Mouse (Mus musculus): Measurements from ENCODE around the gene Hmgb1.
A peak's percentile ranks its signal among the peaks of the same experiment; 100 is the strongest.

The Hmgb1 gene

DNA sequence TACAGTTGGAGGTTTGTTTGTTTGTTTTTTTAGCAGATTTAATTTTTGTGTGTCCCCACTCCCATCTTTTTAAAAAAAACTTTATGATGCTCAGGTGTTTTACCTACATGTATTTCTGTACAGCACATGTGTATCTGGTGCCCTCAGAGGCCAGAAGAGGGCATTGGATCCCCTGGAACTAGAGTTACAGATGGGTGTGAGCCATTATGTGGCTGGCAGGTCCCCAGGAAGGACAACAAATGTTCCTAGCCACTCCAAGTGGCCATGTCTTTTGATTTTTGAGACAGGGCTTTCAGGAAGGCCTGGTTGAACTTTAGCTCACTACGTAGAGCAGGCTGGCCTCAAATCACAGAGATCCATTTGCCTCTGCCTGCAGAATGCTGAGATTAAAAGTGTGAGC lies 121.5 kb downstream of the Hmgb1 start:
- no peak for DNase-seq (ENCODE audit: low spot score)

DNA sequence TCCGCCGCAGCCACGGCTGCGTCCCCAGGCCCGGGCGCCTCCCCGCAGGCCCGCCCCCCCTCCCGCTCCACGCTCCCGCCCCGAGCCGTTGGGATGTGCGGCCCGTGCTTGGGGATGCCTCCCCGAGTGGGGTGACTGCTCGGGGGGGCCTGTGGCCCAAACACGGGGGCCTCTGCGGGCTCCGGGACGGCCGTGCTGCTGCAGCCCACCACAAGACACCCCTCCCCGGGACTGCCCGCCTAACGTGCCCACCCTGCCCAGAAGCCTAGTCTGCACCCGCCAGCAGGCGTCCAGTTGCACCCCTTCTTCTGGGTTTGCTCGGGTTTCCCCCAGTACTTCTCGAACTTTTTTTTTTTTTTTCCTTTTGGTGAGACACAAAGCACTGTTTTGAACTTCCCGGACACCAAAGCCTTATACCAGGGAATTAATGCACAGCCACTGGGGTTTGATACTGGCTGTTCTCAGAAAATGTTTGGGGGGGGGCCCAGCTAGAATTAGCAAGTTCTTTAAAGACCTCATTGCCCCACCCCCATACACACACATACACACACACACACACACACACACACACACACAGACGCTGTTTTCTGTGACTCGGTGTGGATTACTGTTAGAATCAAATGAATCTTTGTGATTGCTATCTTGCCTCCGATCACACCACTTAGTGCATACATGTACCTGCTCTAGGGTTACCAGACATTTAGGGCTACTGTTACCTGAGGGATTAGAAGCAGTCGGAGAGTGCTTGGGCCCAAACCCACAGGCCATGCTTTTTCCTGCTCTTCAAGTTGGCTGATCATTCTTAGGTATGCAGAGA lies 130.7 kb downstream of the Hmgb1 start:
- peak; percentile 42 for DNase-seq (ENCODE audit: low spot score)

DNA sequence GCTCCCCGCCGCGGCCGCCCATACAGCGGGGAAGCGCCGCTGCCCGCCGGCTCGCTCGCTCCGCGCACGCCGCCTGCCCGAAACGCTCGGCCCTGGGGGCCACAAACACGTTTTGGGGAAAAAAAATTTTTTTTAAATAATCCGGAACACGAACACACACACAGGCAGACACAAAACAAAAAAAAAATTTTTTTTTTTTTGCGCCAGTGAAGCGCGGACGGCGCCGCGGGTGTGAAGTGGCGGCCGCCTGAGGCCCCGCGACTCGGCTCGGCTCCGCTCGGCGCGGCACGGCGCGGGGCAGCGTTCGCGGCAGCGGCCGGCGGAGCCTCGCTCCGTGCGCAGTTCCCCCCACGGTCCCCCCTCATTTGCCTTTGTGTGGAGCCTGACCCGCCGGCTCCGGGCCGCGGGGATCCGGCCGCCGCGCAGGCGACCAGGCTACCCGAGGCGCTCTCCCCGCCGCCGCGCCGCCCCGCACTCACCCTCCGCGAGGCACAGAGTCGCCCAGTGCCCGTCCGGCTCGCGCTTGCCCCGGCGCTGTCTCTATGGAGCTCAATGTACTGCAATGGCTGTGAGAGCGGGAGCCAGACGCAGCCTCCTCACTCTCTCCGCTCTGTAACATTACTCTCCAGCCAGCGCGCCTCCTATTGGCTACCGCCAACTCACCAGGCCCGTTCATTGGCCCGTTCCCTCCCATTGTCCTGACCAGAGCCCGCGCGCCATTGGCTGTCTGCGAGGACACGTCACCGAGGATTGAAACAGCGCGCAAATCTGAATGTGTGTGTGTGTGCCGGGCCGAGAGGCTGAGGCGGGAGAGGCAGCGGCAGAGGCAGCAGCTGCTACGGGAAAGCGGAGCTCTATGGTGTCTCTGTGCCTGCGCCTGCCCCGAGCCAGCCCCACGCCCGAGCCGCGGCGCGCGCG lies 131.6 kb downstream of the Hmgb1 start:
- DNase-seq (ENCODE audit: low spot score) = peak; percentile 100

DNA sequence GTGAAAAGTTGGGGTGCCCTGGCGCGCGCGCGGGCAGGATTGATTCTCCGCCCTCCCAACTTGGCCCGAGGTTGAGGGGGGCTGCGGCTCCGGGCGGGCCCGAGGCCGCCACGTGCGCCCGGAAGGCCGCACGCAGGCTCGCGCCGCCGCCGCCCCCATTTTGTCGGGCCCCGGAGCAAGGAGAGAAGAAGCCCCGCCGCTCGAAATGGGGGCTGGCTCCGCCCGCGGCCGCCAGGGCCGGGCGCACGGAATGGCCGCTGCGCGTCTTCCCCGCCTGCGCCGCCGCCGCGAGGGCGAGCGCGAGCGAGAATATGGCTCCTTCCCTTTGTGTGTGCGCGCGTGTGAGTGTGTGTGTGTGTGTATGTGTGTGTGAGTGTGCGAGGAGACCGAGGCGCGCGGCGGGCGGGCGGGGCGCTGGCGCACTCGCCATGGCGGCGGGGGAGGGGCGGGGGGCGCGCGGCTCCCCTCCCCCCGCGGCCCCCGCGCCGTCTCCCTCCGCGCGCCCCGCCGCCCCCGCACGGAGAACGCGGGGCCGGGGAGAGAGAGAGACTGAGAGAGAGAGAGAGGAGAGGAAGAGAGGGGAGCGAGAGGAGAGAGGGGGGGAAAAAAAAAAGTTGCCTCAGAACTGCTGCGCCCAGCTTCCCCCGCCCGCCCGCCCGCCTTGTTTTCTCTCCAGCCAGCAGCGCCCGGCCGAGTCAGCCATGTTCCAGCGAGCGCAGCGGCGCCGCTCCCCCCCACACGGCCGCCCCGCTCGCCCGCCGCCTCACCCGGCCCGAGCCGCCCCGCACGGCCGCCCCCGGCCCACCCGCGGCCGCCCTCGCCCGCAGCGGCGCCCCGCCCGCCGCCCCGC lies 132.5 kb downstream of the Hmgb1 start:
- peak; percentile 87 for DNase-seq (ENCODE audit: low spot score)

DNA sequence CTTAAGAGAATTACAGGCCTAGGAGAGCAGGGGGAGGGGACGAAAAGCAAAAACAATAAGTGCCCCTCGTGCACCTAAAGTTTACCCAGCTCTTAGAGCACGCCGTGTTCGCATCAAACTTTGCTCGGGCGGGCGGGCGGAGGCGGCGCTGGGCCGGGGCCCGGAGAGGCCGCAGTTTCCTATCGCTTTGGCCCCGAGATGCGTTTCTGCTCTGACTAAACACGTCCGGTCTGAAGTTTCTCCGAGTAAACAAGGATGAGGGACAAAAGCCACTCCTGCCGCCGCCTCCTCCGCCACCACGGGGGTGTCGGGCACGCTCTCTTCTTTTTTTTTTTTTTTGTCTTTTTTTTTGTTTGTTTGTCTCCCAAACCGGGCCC lies 133.1 kb downstream of the Hmgb1 start:
- DNase-seq (ENCODE audit: low spot score) = peak; percentile 61

DNA sequence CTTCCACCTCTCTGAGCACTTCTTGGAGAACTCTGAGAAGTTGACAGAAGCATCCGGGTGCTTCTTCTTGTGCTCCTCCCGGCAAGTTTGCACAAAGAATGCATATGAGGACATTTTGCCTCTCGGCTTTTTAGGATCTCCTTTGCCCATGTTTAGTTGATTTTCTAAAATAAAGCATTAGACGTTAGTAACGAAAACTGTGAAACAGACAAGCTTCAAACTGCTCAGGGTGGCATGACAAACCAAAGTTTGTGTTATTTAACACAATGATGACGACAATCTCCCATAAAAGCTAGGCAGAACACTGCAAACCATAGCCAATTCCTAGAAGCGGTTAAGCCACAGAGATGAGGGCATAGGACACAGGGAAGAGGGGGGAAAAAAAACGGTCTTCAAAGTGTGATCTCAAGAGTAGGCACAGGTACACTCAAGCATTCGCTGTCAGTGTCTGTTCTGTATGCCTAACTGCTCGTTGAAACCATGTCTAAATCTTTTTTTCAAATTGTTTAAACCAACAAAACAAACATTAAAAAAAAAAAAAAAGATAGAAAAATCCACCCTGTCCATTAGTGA lies 133.6 kb downstream of the Hmgb1 start:
- no peak for DNase-seq (ENCODE audit: low spot score)

DNA sequence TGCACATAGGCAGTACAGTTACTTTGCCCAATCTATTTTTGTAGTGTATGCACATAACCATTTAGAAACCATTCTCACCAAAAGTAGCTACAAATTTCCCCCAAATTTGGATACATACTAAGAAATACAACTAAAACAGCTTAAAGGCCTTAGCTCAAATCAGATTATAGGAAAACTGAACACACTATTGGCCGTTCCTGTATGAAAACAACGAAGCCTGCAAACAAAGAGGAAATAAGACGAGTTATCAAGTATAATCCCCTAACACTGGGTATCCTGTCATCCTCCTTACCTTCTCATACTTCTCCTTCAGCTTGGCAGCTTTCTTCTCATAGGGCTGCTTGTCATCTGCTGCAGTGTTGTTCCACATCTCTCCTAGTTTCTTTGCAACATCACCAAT lies 134.9 kb downstream of the Hmgb1 start:
- no peak for DNase-seq (ENCODE audit: low spot score)

DNA sequence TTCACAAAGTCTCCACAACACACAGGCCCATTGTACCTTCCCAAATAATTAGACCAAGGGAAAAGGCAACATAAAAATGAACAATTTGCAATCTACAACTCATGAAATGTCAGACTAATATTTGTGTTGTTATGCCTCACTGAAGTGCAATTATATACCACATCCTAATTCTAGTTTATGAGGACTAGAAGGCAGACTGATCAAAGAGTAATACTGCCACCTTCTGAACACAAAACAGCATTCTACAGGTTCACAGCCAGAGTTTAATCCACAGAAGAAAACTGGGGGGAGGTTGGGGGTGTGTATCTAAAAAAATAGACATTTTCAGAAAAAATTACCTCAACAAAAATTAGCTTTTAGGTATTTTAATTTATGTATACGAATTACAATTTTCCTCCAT lies 135.3 kb downstream of the Hmgb1 start:
- DNase-seq (ENCODE audit: low spot score) = peak; percentile 50

DNA sequence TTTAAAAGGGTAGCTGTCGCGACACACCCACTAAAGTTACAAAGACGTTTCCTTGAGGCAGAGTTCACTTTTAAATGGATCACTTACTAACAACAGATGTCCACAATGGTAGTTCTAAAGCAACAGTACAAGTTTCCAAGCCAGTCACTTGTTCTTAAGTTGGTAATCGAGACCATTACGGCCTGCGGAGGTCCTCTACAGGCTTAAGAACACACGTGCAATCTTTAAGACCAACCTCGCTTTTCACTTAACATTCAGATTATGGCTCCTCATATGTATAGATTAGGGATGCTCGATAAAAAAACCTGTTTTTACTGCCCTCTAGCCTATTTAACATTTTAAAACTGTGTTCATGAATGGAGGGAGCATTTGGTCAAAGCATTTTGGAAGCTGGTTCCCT lies 137.6 kb downstream of the Hmgb1 start:
- no peak for DNase-seq (ENCODE audit: low spot score)

DNA sequence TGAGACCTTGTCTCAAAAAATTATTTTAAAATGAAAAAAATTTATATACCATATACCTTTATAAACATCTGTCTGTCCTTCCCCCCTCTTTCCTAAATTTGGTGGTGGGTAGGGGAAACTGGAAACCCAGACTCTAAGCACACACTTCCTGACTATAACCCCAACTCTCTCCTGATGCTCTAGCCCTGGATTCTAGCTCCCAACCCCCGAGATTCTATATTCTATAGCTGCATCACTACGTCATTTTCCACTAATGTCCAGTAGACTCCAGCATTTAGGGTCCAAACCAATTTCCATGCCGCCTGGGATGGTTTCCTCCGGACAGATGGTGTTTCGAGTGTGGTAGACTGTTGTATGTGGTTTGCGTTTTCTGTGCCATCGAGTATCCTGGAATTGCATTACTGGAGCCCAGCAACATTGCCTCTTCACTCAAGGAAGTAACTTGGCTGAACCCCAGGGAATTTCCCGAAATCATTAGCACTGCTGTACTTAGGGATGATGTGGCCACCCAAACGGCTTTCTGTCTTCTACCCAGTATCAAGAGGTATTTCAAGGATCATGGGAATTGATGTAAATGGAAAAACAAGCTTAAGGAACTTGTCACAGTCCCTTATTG lies 138.7 kb downstream of the Hmgb1 start:
- no peak for DNase-seq (ENCODE audit: low spot score)

DNA sequence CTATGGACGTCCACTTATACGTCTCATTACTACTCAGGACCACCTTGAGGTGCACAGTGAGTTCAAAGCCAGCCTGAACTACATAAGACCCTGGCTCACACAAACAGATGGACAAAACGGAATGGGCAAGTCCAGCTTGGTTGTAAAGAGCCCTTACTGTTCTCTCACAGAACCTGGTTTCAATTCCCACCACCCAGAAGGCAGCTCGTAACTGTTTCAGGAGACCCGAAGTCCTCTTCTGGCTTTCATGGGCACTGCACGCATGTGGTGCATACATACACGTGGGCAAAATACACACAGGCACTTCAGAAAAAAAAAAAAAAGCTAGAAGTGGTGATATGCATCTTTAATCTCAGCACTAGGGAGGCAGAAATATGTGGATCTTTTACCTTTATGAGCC lies 139.2 kb downstream of the Hmgb1 start:
- no peak for DNase-seq (ENCODE audit: low spot score)

DNA sequence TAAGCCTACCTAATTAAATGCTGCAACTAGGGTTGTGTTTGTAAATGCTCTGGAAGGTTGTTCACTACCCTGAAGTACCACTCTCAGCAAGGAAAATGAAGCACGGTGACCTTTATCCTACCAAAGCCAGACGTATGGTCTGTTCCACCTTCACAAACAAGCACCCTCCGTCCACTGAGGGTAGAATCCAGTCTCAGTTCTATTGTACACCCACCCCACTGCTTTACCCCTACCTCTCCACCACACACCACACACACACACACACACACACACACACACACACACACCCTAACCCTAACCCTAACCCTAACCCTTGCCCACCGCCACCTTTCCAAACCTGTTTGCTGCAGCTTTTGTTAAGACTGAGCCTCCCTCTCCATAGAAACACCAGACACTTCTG lies 140.2 kb downstream of the Hmgb1 start:
- DNase-seq (ENCODE audit: low spot score) = no peak

DNA sequence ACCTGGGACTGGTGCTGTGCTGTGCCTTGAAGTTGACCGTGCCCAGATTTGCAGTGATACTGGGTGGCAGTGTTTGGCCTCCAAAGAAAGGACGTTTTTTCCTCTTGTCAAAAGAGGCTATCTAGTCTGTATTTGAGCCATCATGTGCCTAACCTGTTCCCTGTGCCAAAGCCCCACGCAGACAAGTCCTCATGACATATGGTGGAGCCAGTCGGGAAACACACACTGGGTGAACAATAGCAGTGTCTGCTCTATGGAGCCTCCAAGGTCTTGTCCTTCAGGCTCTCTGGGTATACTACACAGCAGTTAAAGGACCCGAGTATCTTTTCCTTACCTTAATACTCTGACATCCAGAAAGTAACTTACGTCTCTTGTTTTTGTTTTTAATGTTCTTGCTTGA lies 141.0 kb downstream of the Hmgb1 start:
- DNase-seq (ENCODE audit: low spot score) = no peak

DNA sequence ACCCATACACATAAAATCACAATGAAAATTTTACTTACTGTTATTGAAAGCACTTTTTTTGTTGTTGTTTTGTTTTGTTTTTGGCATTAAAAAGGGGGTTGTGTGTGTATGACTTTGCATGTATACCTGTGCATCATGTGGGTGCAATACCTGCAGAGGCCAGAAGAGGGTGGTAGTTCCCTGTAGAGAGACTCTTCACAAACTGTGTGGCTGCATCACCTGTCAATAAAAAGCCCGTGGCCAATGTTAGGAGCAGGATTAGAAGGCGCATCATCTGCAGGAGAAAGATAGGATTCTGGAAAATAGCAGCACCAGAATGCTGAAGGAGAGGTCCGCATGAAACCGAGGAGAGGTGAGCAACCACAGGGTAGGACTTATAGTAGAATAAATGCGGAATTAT lies 144.5 kb downstream of the Hmgb1 start:
- DNase-seq (ENCODE audit: low spot score) = no peak

DNA sequence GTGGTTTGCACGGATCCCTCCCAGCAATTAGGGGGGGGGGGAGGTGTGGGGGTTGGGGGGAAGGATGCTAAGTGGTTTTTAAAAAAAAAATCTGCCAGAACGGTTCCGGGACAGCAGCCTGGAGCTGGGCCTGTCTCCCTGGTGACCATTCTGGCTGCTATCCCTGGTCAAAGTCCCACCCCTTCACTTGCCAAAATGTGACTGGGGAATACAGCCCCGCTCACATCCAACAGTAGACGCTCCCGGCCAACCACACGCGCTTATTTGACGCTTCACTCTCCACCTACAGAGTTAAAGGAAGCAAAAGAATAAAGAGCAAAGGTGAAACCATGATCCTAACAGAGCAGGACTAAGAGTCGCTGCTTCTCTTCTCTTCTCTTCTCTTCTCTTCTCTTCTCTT lies 146.6 kb downstream of the Hmgb1 start:
- no peak for DNase-seq (ENCODE audit: low spot score)

DNA sequence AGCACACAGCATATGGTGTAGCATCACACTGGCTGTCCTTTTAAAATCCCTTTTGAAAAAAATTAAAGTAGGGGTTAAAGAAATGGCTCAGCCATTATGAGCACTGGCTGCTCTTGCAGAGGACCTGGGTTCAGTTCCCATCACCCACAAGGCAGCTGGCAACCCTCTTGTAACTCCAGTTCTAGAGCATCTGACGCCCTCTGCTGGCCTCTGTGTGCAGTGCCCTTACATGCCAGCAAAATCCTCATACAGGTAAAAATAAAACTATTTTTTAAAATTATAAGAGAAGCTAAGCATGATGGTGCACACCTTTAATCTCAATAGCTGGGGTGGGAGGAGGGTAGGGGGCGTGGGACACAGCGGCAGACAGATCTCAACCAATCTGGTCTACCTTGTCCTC lies 147.4 kb downstream of the Hmgb1 start:
- DNase-seq (ENCODE audit: low spot score) = no peak

DNA sequence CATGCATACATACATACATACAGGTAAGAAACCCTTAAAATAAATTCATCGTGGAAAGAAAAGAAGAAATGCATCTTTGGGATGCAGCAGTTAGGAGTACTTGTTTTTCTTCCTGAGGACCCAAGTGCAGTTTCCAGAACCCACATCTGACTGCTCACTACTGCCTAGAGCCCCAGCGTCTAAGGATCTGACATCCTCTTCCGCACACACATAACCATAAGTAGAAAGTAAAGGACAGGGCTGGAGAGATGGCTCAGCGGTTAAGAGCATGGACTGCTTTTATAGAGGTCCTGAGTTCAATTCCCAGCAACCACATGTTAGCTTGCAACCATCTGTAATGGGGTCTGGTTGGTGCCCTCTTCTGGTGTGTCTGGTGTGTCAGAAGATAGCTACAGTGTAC lies 151.9 kb downstream of the Hmgb1 start:
- DNase-seq (ENCODE audit: low spot score) = no peak

DNA sequence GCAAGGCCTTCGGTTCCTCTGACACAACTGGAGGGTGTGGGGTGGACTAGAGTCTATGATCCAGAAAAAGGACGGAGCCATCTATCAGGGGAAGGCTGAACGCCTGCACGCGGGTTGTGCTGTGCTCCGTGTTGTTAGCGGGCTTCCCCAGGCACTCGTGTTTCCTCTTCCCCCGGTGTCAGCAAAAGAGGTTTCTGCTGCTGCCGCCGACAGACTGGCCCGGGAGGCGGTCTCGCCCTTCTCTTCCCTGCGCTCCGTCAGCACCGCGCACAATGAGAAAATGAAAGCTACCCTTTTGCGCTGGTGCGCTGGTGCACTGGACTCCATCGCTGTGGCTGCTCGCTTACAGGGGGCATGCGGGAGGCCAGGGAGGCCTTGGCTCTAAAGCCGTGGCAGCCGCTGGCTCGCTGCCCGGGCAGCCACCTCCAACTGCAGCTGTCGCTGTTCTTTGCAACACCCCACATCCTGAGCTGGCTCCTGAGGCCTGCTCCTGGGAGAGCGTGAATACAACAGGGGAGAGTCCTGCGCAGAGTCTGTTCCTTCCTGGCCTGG lies 153.0 kb downstream of the Hmgb1 start:
- DNase-seq (ENCODE audit: low spot score) = peak; percentile 87

DNA sequence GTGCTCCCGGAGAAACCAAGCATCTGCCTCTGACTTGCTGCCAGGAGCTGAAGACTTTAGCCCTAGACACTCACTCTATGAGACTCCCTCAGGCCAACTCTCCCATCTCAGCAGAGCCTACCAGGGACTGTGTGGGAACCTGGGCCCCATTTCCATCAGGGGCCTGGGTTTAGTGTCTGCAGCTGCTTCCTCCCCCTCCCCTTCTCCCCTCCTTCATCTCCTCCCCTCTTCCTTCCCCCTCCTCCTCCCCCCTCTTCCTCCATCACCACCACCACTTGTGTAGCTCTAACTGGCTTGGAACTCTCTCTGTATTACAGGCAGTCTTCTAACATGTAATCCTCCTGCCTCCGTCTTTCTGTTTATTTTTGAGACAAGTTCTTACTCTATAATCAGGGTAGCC lies 154.2 kb downstream of the Hmgb1 start:
- DNase-seq (ENCODE audit: low spot score) = no peak

DNA sequence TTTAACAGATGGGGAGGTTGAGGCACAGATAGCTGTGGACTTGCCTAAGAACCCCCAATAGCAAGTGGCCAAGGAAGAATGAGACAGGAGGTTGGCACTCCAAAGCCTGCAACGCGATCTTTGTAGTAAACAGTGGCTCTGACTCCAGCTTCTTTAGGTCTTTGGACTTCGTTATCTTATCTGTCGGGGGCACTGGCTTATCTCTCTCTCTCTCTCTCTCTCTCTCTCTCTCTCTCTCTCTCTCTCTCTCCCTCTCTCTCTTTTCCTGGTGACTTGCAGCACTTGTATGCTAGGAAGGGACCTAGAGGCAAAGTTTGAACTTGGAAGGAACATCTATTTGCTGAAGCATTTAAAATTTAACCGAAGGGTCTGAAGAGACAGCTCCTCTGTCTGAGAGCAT lies 155.9 kb downstream of the Hmgb1 start:
- DNase-seq (ENCODE audit: low spot score) = no peak

DNA sequence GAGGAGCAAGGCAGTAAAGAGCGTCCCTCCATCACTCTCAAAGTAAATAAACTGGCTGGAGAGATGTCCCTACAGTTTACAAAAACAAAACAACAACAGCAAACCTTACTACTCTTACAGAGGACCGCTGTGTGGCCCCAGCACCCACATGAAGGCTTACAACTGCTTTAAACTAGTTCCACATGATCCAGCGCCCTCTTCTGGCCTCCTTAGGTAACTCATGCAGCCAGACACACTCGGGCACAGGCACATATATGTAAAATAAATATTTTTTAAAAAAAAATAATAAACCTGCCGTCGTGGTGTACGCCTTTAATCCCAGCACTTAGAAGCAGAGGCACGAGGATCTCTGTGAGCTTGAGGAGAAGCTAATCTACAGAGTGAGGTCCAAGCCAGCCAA lies 156.9 kb downstream of the Hmgb1 start:
- no peak for DNase-seq (ENCODE audit: low spot score)
